Mouse (Mus musculus): Measurements from ENCODE around the gene Plcb1. TPM values are rescaled to one million over a fixed set of nuclear protein-coding genes. Genes with fewer than 3 reads are reported as not detected.

Plcb1 gene
- polyA plus RNA-seq, 1 experiment from 2014 or later: 11.8 TPM

GRCm38 (mm10) chr2:135283783-135284182, 497.9 kb downstream of the Plcb1 start:
- H3K36me3 ChIP-seq (ENCODE audit: control insufficient read depth, insufficient read depth, low read length): no peaks in the 10 kb centered on the region
- H3K4me2 ChIP-seq (ENCODE audit: low read depth, low read length): no peak overlapping the region
- no peaks in the 10 kb centered on the region for H3K4me1 ChIP-seq (replicated peaks; ENCODE audit: control insufficient read depth, insufficient read depth, low read length)
- H3K27me3 ChIP-seq (ENCODE audit: control insufficient read depth, insufficient read depth, low read depth, low read length): no peaks in the 10 kb centered on the region
- no peak overlapping the region for H3K9ac ChIP-seq (ENCODE audit: low read length)
- no peak overlapping the region for H3K27ac ChIP-seq (ENCODE audit: low read length)
- no peak for ATAC-seq (ENCODE audit: low read depth)
- 68% methylated on average over 3 of the region's 3 CpGs for WGBS
- H3K9me3 ChIP-seq (ENCODE audit: control insufficient read depth, low read length): no peaks in the 10 kb centered on the region
- no peak overlapping the region for H3K4me3 ChIP-seq (ENCODE audit: low read length)

GRCm38 (mm10) chr2:135296184-135296769, 510.4 kb downstream of the Plcb1 start:
- no peaks in the 10 kb centered on the region for H3K4me1 ChIP-seq (replicated peaks; ENCODE audit: control insufficient read depth, insufficient read depth, low read length)
- no peak overlapping the region for H3K9ac ChIP-seq (ENCODE audit: low read length)
- H3K9me3 ChIP-seq (ENCODE audit: control insufficient read depth, low read length): no peaks in the 10 kb centered on the region
- WGBS: 81% methylated on average over 8 of the region's 8 CpGs
- no peaks in the 10 kb centered on the region for H3K27me3 ChIP-seq (ENCODE audit: control insufficient read depth, insufficient read depth, low read depth, low read length)
- no peak for ATAC-seq (ENCODE audit: low read depth)
- no peak overlapping the region for H3K4me2 ChIP-seq (ENCODE audit: low read depth, low read length)
- H3K27ac ChIP-seq (ENCODE audit: low read length): no peak overlapping the region
- H3K36me3 ChIP-seq (ENCODE audit: control insufficient read depth, insufficient read depth, low read length): no peaks in the 10 kb centered on the region
- H3K4me3 ChIP-seq (ENCODE audit: low read length): no peak overlapping the region

GRCm38 (mm10) chr2:135300480-135300879, 514.6 kb downstream of the Plcb1 start:
- H3K9me3 ChIP-seq (ENCODE audit: control insufficient read depth, low read length): no peaks in the 10 kb centered on the region
- no peaks in the 10 kb centered on the region for H3K4me1 ChIP-seq (replicated peaks; ENCODE audit: control insufficient read depth, insufficient read depth, low read length)
- no peak overlapping the region for H3K4me2 ChIP-seq (ENCODE audit: low read depth, low read length)
- H3K36me3 ChIP-seq (ENCODE audit: control insufficient read depth, insufficient read depth, low read length): no peaks in the 10 kb centered on the region
- no peak for ATAC-seq (ENCODE audit: low read depth)
- no peak overlapping the region for H3K4me3 ChIP-seq (ENCODE audit: low read length)
- 78% methylated on average over 1 of the region's 1 CpGs for WGBS
- H3K27me3 ChIP-seq (ENCODE audit: control insufficient read depth, insufficient read depth, low read depth, low read length): no peaks in the 10 kb centered on the region
- H3K9ac ChIP-seq (ENCODE audit: low read length): no peak overlapping the region
- no peak overlapping the region for H3K27ac ChIP-seq (ENCODE audit: low read length)

GRCm38 (mm10) chr2:135302483-135302882, 516.6 kb downstream of the Plcb1 start:
- Histone ChIP-seq H3K36me3 (ENCODE audit: control insufficient read depth, insufficient read depth, low read length) (no peaks in the 10 kb centered on the region), H3K27ac (ENCODE audit: low read length) (no peak overlapping the region), H3K9me3 (ENCODE audit: control insufficient read depth, low read length) (no peaks in the 10 kb centered on the region), H3K4me1 (replicated peaks; ENCODE audit: control insufficient read depth, insufficient read depth, low read length) (no peaks in the 10 kb centered on the region), H3K27me3 (ENCODE audit: control insufficient read depth, insufficient read depth, low read depth, low read length) (no peaks in the 10 kb centered on the region), H3K4me2 (ENCODE audit: low read depth, low read length) (no peak overlapping the region), H3K4me3 (ENCODE audit: low read length) (no peak overlapping the region), H3K9ac (ENCODE audit: low read length) (no peak overlapping the region)
- WGBS: 84% methylated on average over 2 of the region's 2 CpGs
- no peak for ATAC-seq (ENCODE audit: low read depth)

- H3K4me2 ChIP-seq (ENCODE audit: low read depth, low read length): no peak overlapping the region
- no peaks in the 10 kb centered on the region for H3K27me3 ChIP-seq (ENCODE audit: control insufficient read depth, insufficient read depth, low read depth, low read length)
- ATAC-seq (ENCODE audit: low read depth): no peak
- WGBS: 48% methylated on average over 3 of the region's 3 CpGs
- no peak overlapping the region for H3K27ac ChIP-seq (ENCODE audit: low read length)
- H3K9ac ChIP-seq (ENCODE audit: low read length): no peak overlapping the region
- no peak overlapping the region for H3K4me3 ChIP-seq (ENCODE audit: low read length)
- no peaks in the 10 kb centered on the region for H3K4me1 ChIP-seq (replicated peaks; ENCODE audit: control insufficient read depth, insufficient read depth, low read length)
- no peaks in the 10 kb centered on the region for H3K9me3 ChIP-seq (ENCODE audit: control insufficient read depth, low read length)
- H3K36me3 ChIP-seq (ENCODE audit: control insufficient read depth, insufficient read depth, low read length): no peaks in the 10 kb centered on the region
Observed at GRCm38 (mm10) chr2:135305186-135305585, 519.3 kb downstream of the Plcb1 start.

- Histone ChIP-seq H3K9me3 (ENCODE audit: control insufficient read depth, low read length) (no peaks in the 10 kb centered on the region), H3K9ac (ENCODE audit: low read length) (no peak overlapping the region), H3K27me3 (ENCODE audit: control insufficient read depth, insufficient read depth, low read depth, low read length) (no peaks in the 10 kb centered on the region), H3K4me1 (replicated peaks; ENCODE audit: control insufficient read depth, insufficient read depth, low read length) (no peaks in the 10 kb centered on the region), H3K4me3 (ENCODE audit: low read length) (no peak overlapping the region), H3K27ac (ENCODE audit: low read length) (no peak overlapping the region), H3K4me2 (ENCODE audit: low read depth, low read length) (no peak overlapping the region), H3K36me3 (ENCODE audit: control insufficient read depth, insufficient read depth, low read length) (no peaks in the 10 kb centered on the region)
- whole genome bisulfite sequencing: 64% methylated on average over 7 of the region's 7 CpGs
- ATAC-seq (ENCODE audit: low read depth): no peak
Observed at GRCm38 (mm10) chr2:135305736-135306471, 520.0 kb downstream of the Plcb1 start.

- Histone ChIP-seq H3K27ac (ENCODE audit: low read length) (no peak overlapping the region), H3K4me3 (ENCODE audit: low read length) (no peak overlapping the region), H3K4me2 (ENCODE audit: low read depth, low read length) (no peak overlapping the region), H3K27me3 (ENCODE audit: control insufficient read depth, insufficient read depth, low read depth, low read length) (no peaks in the 10 kb centered on the region), H3K9ac (ENCODE audit: low read length) (no peak overlapping the region), H3K4me1 (replicated peaks; ENCODE audit: control insufficient read depth, insufficient read depth, low read length) (no peaks in the 10 kb centered on the region), H3K9me3 (ENCODE audit: control insufficient read depth, low read length) (no peaks in the 10 kb centered on the region), H3K36me3 (ENCODE audit: control insufficient read depth, insufficient read depth, low read length) (no peaks in the 10 kb centered on the region)
- 65% methylated on average over 2 of the region's 2 CpGs for WGBS
- ATAC-seq (ENCODE audit: low read depth): no peak
Observed at GRCm38 (mm10) chr2:135306472-135306771, 520.6 kb downstream of the Plcb1 start.

- WGBS: 90% methylated on average over 4 of the region's 4 CpGs
- no peak overlapping the region for H3K4me3 ChIP-seq (ENCODE audit: low read length)
- no peak overlapping the region for H3K27ac ChIP-seq (ENCODE audit: low read length)
- H3K36me3 ChIP-seq (ENCODE audit: control insufficient read depth, insufficient read depth, low read length): no peaks in the 10 kb centered on the region
- H3K9ac ChIP-seq (ENCODE audit: low read length): no peak overlapping the region
- no peaks in the 10 kb centered on the region for H3K9me3 ChIP-seq (ENCODE audit: control insufficient read depth, low read length)
- no peaks in the 10 kb centered on the region for H3K27me3 ChIP-seq (ENCODE audit: control insufficient read depth, insufficient read depth, low read depth, low read length)
- no peaks in the 10 kb centered on the region for H3K4me1 ChIP-seq (replicated peaks; ENCODE audit: control insufficient read depth, insufficient read depth, low read length)
- ATAC-seq (ENCODE audit: low read depth): no peak
- H3K4me2 ChIP-seq (ENCODE audit: low read depth, low read length): no peak overlapping the region
Observed at GRCm38 (mm10) chr2:135307787-135308186, 521.9 kb downstream of the Plcb1 start.

- H3K4me3 ChIP-seq (ENCODE audit: low read length): no peak overlapping the region
- H3K4me1 ChIP-seq (replicated peaks; ENCODE audit: control insufficient read depth, insufficient read depth, low read length): no peaks in the 10 kb centered on the region
- no peaks in the 10 kb centered on the region for H3K9me3 ChIP-seq (ENCODE audit: control insufficient read depth, low read length)
- no peak overlapping the region for H3K9ac ChIP-seq (ENCODE audit: low read length)
- no peak overlapping the region for H3K4me2 ChIP-seq (ENCODE audit: low read depth, low read length)
- H3K36me3 ChIP-seq (ENCODE audit: control insufficient read depth, insufficient read depth, low read length): no peaks in the 10 kb centered on the region
- H3K27me3 ChIP-seq (ENCODE audit: control insufficient read depth, insufficient read depth, low read depth, low read length): no peaks in the 10 kb centered on the region
- 93% methylated on average over 3 of the region's 3 CpGs for WGBS
- ATAC-seq (ENCODE audit: low read depth): no peak
- no peak overlapping the region for H3K27ac ChIP-seq (ENCODE audit: low read length)
Observed at GRCm38 (mm10) chr2:135315980-135316379, 530.1 kb downstream of the Plcb1 start.
